Mouse (Mus musculus): ENCODE data around the gene Gm49776.
"Not testable (repeated sequence)": the region's sequence is repeated elsewhere in the genome, so short reads cannot be mapped to it uniquely, and the experiment has no call there.

Gm49776 gene

DNA sequence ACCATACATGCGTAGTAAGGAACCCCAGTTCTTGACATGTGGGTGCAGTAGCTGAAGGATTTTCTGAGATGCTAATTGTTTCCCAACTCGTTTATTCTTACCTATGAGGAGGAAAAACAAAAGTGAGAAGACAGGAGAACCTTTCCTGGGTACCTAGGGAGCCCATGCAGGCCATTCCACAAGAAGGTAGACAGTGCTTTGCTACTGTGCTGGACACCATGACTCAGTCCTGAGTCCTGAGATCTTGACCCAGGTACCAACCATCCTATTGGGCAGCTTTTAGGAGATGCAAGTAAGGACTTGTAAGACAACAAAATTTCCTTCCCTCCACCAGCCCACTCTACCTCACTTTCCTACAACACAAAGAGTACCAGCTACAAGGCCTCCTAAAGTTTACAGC, at the start of gene Gm49776:
Gm49776 (minus strand) TSS at position 101 of the 400 bp plus-strand sequence.
- no peak for DNase-seq (ENCODE audit: low read depth, low spot score)

DNA sequence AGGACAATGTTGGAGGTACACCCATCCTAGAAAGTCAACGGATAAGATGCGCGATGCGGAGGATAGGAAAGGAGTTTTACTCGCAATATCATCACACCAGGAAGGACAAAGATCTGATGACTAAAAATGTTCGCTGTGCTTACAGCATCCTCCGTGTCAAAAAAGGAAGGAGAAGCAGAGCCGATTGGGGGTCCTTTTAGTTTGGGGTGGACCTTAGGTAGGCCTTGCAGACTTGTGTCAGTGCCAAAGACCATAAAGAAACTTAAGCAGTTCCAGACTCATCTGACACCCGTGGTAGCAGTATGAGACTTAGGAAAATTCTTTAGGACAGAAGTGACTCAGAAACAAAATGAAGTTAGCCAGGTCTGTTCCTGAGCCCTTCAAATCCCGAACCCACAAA, 31.5 kb upstream of the Gm49776 start:
- not testable (repeated sequence) for DNase-seq (ENCODE audit: low read depth, low spot score)

DNA sequence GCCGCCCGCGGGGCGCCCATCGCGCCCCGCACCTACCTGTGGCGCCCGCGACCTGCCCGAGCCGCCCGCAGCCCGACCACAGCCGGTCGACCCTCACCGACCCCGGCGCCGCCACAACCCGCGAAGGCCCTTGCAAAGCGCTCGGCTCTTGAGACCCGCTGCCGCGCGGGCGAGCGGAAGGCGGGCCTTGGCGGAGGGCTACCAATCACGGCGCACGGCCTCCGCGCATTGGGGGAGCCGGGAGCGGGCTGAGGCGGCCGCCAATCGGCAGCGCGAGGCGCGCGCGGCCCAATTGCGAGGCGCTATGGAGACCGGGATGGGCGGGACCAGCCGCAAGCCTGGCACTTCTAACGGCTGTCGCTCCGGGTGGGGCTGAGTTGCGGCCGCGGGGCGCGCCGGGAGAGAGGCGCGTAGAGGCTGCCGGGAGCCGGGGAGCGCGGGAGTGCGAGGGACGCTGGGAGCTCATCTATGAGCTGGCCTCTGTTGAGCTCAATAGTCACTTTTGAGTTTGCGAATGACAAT, 31.0 kb upstream of the Gm49776 start, which contains the start of gene Dgcr8:
Dgcr8 (minus strand) TSS at position 180 of the 522 bp plus-strand sequence.
- DNase-seq (ENCODE audit: low read depth, low spot score), result peak; percentile 97

DNA sequence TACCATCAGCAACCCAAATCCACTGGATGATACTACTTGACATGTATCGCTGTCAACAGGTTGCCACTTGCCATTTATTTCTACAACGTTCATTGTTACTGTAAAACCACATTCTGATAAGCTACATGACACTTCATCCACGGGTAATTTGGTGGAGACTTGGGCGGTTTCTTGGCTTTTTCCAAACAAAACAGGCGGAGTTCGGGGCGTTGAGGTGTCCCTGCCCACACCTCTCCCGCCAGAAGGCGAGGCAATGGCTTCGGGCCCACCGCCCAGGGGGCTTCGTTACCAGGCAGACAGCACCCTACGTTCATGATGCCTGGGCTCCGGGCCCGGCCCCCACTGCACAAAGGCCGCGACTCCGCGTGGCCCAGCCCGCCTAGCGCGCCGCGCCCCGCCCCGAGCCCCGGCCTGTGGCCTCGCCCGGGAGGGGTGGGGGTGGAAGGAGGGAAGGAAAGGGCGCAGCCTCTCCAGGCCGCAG, 30.5 kb upstream of the Gm49776 start:
- peak; percentile 71 for DNase-seq (ENCODE audit: low read depth, low spot score)

DNA sequence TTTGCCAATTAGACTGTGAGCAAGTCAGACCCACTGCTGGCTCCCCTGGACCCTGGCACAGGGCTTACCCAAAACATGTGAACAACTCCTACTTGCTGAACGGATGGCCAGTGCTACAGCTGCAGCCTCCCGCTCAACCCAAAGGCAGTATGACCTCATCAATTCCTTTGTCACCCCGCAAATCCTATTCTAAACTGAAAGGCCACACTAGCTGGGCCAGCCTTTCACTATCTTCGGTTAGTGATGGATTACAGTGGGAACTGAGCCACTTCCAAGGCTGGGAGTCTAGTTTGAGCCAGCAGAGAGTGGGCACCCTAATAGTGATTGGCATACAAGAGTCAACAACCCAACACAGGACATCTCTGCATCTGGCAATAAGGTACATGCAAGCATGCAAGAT, 30.0 kb upstream of the Gm49776 start:
- DNase-seq (ENCODE audit: low read depth, low spot score), result peak; percentile 28

DNA sequence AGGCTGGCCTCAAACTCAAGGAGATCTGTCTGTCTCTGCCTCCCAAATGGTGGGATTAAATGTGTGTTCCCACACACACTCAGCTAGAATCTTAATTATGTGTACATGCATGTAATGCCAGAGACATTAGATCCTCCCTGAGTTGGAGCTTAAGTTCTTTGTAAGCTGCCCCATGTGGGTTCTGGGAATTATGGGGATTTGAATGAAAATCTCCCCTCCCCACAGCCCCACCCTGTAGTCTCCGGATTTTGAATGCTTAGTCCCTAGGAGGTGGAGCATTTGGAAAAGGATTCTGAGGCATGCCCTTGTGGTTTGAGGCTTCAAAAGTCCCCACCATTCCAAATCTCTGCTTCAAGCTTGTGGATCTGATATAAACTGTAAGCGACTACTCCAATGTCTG, 17.0 kb upstream of the Gm49776 start:
- DNase-seq (ENCODE audit: low read depth, low spot score), result peak; percentile 88

DNA sequence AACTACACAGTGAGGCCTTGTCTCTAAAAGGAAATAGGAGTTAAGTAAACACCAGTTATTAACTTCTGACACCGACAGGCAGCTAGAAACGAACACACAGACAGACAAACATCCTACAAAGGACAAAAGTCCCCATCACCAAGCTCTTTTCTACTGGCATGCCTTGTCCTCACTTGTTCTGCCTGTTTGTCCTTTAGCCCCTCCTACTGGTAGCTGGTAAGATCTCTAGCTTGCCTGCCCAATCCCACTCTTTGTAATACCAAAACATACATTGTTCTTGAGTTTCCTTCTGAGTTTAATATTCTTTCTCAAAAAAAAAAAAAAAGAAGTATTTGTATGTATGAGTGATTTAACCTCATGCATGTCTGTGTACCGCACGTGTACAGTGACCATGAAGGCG, 10.1 kb upstream of the Gm49776 start:
- peak; percentile 68 for DNase-seq (ENCODE audit: low read depth, low spot score)

DNA sequence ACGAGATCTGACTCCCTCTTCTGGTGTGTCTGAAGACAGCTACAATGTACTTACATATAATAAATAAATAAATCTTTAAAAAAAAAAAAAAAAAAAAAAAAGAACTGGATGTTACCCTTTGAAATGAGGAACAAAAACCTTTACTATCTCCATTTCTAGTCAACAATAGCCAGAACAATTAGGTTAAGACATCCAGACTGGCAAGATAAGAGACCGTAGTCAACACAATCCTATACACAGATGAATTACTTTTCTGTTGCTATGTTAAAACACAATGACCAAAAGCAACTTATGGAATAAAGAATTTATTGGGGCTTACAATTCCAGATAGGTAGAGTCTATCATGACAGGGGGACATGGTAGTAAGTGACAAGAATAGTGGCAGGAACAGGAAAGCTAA, 6.9 kb upstream of the Gm49776 start:
- DNase-seq (ENCODE audit: low read depth, low spot score), result no peak

DNA sequence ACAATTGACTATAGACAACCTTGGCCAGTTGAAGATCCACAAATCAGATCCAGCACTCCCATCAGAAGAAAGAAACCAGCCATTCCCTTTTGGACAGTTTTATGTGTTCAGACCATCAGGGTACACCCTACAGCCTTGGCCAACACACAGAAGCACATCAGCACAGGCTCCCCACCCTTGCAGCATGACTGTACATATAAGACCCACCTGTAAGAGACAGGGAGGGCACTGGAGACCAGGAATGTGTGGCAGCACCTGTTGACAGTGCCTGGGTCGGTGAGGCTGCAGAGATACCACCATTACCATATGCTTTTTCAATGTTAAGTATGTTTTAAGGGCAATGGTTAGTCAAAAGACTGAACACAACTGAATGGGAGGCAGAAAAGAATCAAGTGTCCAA, 4.3 kb downstream of the Gm49776 start:
- no peak for DNase-seq (ENCODE audit: low read depth, low spot score)

DNA sequence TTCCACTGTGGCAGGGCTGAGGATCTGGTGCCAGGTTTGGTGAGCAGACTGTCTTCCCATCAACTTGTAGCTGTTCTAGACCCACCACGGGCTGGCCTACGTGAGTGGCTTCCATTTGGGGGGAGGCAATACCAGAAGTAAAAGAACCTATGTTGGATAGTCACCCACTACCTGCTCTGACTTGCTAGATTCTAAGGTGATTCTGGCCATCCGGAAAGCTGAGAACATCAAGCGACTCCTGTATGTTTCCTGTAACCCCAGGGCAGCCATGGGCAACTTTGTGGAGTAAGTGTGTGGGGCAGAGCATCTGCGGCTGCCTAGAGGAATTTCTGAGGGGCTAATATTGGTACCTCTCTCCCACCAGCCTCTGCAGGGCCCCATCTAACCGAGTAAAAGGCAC, 5.4 kb downstream of the Gm49776 start:
- no peak for DNase-seq (ENCODE audit: low read depth, low spot score)

DNA sequence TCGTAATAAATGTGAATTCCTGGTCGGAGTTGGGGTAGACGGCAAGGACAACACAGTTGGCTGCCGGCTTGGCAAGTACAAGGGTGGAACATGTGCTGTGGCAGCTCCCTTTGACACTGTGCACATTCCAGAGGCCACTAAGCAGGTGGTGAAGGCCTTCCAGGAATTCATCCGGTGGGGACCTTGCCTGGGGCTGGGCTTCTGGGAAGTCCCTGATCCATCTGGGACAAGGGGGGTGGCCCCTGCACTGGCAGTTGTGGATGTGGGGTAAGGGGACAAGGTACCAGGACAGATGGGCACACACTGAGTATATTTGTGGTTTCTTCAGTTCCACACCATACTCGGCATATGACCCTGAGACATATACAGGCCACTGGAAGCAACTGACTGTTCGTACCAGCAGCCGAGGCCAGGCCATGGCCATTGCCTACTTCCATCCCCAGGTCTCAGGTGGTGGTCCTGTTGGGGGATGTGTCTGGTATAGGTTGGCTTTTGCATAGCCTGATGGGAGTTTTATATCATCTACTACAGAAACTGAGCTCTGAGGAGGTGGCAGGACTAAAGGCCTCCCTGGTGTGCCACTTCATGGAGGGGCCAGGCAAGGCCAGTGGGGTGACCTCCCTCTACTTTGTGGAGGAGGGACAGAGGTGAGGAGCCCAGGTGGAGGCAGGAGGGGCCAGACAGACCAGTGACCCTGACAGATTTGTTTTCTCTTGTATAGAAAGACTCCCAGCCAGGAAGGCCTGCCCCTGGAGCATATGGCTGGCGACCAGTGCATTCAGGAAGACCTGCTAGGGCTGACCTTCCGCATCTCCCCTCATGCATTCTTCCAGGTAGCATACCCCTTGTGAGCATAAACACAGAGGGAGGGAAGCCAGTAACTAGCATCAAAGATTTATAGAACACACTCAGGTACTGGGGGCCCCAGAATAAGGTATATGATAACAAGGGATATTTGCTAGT, 7.0 kb downstream of the Gm49776 start:
- DNase-seq (ENCODE audit: low read depth, low spot score), result no peak

DNA sequence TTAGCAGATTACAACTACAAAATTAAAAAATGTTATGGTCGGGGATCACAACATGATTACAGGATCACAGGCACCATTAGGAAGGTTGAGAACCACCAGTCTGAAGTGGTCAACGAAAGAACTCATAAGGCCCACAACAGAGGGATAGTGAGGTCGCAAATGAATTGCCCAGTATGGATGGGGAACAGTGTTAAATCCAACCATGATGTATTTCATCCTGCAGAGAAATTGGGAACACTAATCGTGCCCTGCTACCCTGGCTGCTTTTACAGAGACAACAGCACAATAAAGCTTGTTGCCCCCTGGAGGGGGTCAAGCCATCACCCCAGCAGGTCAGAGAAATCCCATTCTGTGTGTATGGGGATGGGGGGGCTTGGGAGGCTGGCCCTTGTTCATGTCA, 7.9 kb downstream of the Gm49776 start:
- no peak for DNase-seq (ENCODE audit: low read depth, low spot score)

DNA sequence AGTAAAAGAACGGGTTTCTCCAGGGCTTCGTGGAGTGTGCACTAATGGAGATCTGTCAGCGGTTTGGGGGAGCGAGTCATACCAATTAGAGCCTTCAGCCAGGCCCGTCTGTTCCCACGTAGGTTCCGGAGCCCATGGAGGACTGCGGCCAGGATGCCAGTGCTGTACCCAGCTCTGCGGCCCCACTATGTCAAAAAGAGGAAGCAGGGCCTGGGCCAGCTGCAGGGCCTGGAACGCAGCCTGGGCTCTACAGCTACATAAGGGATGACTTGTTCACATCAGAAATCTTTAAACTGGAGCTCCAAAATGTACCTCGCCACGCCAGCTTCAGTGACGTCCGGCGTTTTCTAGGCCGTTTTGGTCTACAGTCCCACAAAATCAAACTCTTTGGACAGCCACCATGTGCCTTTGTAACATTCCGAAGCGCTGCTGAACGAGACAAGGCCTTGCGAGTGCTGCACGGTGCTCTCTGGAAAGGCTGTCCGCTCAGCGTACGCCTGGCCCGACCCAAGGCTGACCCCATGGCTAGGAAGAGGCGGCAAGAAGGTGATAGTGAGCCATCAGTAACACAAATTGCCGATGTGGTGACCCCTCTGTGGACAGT, 8.7 kb downstream of the Gm49776 start:
- DNase-seq (ENCODE audit: low read depth, low spot score), result peak; percentile 35

DNA sequence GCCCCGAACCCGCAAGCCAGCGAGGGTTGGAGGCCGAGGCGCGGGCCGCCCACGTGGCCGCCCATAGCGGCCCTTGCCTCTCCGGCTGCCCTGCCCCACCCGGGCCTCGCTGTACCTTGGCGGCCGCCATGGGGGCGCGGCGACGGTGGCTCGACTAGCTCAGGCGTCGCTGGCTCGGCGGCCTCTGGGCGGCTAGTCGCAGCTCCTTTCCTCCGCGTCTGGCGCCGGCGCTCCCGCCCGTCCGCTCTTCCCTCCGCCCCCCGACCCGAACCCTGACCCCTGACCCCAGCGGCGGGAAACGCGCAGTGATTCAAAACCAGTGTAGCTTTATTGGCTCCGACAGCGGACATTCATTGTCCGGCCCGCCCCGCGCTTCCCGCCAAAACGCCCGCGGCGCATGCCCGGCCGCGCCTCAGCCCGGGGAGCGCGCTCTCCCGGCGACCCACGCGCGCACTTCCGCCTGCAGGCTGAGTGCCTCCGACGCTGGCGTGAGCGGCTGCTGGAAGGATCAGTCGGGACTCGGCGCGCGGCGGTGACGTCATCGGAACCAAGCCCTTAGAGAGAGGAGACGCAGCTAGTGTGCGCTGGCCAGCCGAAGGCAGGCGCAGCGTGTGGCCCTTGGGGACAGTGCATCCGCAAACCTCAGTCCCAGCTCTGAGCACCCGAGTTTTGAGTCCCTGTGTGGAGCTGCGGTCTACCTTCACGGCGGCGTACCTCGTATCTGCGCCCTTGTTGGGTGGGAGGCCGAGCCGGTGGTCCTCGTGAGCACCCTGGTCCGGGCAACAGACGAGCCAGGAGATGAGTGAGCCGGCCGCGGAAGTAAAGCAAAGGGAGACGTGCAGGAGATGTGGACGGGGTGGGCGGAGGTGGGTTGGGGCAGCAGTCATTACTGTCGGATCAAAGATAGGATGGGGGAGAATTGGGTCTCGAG, 9.4 kb downstream of the Gm49776 start, which contains the start of the genes Trmt2a and Ranbp1:
Trmt2a (plus strand) TSS at position 247 of the 931 bp plus-strand sequence.
Ranbp1 (minus strand) TSS at position 300 of the 931 bp plus-strand sequence.
- peak; percentile 98 for DNase-seq (ENCODE audit: low read depth, low spot score)

DNA sequence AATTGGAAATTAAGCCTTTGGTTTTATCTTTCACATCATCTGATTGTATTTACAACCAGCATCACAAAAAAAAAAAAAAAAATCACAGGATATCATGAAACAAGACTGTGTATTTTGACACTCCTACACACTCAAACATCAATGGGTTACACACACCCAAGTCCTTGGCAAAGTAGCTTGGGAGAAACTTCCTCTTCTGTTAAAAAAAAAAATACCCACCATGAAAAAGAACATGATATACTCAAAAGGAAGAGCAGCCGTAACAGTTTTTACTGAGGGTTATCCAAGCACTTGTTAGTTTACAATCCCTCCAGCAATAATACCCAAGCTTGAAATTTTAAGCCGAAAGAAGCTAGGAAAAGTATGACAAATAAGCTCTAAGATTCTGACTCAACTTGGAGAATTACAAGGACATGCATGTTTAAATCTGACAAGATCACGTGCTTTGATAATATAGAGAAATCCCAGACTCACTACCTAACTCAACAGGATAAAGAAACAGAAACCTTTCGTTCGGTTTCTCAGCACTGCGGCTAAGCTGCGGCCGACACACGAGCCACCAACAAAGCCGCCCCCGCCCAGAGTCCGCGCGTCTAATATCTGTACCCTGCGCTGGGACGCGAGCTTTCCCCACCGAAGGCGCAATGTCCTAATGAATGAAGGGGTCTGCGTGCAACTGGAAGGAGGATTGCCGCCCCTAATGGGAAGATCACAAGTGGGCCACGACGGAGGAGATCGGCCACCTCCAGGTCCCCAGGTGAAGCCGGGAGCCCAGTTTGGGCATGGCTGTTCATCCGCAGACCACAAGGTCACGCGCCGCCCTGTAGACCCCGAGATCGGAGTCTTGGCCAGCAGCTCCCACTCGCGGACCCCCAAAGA, 10.4 kb downstream of the Gm49776 start:
- peak; percentile 56 for DNase-seq (ENCODE audit: low read depth, low spot score)

DNA sequence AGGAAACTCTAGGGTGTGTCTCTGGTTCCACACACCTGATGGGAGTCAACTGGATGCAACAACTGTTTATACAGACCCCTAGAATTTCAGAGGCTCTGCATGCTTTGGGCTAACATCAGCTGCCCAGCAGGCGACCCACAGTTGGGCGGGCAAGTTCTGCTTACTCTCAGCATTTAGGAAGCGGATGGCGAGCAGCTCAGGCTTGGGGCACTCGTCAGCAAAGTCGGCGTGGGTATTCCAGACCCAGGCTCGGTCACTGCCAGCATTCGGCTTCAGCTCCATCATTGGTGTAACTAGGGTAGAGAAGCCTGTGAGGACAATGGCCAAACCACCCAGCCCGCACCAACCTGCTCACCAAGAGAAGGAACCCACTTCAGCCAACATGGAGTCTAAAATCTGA, 16.5 kb downstream of the Gm49776 start:
- DNase-seq (ENCODE audit: low read depth, low spot score), result no peak

DNA sequence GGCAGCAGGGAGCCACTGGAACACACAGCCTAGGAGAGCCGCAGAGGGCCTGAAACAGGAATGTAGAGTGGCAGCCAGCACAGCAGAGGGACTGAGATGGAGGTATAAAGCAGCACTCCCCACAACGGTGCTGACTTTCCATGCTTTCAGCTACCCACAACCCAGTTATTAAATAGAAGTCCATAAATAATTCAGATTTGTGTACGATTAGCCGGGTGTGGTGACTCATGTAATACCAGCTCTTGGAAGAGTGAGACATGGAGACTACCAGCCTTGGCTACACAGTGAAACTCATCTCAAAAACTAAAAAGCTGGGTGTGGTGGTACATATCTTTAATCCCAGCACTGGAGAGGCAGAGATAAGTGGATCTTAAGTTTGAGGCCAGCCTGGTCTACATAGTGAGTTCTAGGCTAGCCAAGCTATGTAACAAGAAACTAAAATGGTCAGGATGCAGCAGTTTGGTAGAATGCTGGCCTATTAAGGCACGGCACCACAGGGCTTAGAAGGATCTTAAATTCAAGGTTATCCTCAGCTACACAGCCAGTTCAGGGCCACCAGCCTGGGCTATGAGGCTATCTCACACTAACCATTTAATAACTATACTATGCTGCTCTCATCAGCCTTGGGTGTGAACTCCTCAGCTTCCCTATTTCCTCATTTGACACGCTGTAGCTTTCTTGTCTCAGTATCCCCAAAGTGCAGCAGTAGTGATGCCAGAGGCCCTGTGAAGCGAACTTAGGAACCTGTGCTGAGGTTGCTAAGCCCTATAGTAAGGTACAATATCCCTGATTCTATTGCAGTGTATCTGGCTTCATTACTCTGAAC, 21.2 kb downstream of the Gm49776 start:
- no peak for DNase-seq (ENCODE audit: low read depth, low spot score)

DNA sequence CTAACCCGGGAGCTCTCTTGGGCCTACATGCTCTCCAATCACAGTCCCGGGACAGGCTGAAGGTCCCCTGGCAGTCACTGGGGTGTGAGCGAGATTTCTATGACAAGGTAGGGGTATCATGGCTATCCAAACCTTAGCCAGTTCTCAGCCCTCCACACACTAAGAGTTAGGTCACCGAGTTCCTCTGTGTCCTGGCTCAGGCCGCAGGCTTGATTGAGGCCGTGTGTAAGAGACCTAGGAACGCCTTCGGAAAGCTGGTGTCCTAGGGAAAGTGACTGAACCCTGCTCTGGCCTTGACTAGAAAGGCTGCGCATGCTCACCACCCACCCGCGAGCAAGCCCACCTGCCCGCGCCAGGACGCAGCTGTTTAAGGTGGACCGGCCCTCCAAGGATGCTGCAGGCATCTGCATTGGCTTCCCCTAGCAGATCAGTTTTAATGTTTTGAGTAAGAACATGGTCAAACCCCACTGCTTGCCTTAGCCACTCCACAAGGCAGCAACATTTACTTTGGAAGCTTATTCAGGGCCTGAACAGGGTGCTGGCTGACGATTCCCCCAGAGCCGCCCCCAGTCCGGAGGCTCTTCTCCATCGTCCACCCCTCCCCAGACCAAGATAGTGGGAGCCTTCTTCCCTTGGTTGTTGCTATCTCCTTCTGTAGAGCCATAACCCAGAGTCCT, 22.6 kb downstream of the Gm49776 start:
- DNase-seq (ENCODE audit: low read depth, low spot score), result peak; percentile 60

Data from R1 (cell line).